Mouse (Mus musculus) layer of hippocampus, adult 2 months (tissue): Measurements from ENCODE around the gene Dock2. TPM values are rescaled to one million over a fixed set of nuclear protein-coding genes. Genes with fewer than 3 reads are reported as not detected.

Experiments
- DNase-seq, 2 experiments: peaks; one replicate each; pipeline ENCODE4 v3.0.0; 2022; ENCODE audit warnings: low spot score in 2 of 2
- H3K27ac ChIP-seq: fragments of 200-600 bp; 2 replicates; pipeline ENCODE4 v1.8.1; 2022
- H3K4me3 ChIP-seq: fragments of 200-600 bp; 2 replicates; pipeline ENCODE4 v1.8.1; 2022; ENCODE audit warnings: mild to moderate bottlenecking
- CTCF ChIP-seq: fragments of 200-600 bp; conservative IDR thresholded peaks from 2 replicates; pipeline ENCODE4 v1.8.1; 2022; ENCODE audit warnings: antibody characterized with exemption, mild to moderate bottlenecking, moderate library complexity
- total RNA-seq, 2 experiments: library from RNA; stranded (reverse); gene quantifications; 2 replicates each; pipeline ENCODE4 v1.2.3; 2021

The Dock2 gene
- total RNA-seq, 2 experiments from 2014 or later, result 3.1 to 3.4 TPM

DNA sequence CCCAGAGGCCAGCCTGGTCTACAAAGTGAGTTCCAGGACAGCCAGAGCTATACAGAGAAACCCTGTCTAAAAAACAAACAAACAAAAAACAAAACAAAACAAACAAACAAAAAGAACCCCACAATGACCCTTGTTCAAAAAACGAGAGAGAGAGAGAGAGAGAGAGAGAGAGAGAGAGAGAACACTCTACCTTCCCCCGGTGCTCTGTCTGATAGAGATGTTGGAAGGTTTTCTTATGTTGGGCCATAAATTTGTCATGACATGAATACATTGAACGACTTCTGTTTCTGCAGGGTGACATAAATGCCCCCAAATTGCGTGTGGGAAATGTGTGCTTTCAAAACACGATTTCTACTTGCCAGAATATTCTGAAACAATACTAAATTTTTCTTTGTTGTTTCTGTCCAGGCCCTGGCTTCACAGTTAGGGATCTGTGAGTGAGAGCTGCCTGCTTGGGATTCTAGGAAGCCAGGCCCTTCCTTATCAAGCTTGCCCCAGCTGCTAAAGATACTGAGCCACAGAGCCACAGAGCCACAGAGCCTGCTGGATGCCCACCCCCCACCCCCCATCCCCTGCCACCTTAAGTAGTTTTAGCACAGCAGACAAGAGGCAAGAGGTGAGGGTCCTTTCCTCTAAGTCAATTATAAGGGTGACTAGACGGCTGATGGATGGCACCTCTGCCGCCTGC, 451.2 kb downstream of the Dock2 start:
- no peak overlapping the region for H3K27ac ChIP-seq
- no peak overlapping the region for H3K4me3 ChIP-seq
- TF ChIP-seq CTCF, result no peak
- DNase-seq, result no peak

DNA sequence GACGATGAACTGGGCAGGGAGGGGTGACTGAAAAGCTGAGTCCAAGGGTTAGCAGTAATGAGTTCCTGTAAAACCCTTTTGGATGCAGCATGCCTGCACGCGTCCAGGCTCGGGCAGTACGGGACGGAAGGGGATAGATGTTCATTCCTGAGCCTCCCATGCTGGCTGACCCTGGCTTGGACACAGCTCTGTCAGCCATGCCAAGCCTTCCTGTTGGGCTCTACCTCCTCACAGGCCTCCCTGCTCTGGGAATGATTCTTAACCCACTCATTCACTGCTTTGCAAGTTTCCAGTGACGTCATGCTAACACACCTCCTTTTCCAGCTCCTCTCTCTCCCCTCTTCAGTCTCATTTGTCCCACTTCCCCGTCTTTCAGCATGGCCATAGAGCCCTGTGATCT, 460.0 kb downstream of the Dock2 start:
- Histone ChIP-seq H3K4me3 (no peak overlapping the region), H3K27ac (no peak overlapping the region)
- DNase-seq, result no peak
- no peak for TF ChIP-seq CTCF

DNA sequence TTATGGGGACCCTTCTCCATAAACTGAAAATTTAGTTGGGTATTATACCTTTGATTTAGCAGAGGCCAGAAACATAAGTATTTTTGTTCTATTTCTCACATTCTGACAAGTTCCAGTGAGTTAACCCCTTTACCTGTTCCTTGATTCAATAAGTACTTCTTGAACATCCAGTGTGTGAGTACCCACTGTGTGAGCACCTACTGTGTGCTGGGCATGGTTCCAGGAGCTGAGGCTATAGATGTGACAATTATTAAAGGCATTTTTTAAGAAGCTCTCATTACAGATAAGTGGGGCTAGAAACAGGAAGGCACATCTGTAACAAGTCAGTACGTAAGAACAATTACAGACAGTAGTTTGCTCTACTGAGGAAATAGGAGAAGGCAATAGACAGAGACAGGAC, 464.4 kb downstream of the Dock2 start:
- no peak overlapping the region for H3K27ac ChIP-seq
- TF ChIP-seq CTCF, result no peak
- H3K4me3 ChIP-seq, result no peak overlapping the region
- no peak for DNase-seq

DNA sequence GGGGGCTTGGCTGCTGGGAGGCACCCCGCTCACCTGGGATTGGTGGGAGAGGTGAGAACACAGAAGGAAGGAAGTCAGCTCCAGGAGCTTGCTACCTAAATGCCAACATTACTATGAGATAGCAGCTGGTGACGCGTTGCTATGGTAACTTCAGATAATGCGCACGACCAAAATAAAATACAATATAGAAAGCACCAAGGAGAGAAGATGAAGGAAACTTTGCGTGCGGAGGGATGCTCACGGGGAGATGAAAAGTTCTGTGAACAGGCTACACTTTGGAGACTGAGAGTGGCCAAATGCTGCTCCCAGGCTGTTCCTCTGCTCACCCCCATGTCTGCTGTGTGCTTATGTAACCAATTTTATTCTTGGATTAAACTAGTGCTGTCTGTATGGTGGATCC, 466.7 kb downstream of the Dock2 start:
- peak overlapping the region; percentile 8; the same call in 1 of the 2 replicates for H3K4me3 ChIP-seq
- peak; percentile 18 to 34 for DNase-seq
- H3K27ac ChIP-seq, result no peak overlapping the region
- no peak for TF ChIP-seq CTCF

DNA sequence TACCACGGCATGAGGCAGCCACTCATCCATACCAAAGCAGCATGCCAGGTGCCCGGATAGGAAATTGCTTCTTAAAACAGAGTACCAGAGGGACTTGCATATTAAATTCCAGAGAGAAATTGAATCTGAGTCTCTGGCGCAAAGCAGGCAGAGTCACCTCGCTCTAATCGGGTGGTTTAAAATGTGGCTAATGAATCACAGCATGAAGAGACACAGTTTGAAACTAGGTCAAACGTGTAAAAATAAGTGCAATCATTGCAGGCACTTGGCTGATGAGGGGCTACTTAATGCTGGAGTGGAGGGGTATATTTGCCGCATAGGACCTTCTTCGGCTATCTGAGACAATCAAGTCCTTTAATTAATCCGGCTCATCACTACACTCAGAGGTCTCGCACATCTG, 467.5 kb downstream of the Dock2 start:
- H3K4me3 ChIP-seq, result peak overlapping the region; percentile 13; the same call in 1 of the 2 replicates
- DNase-seq, result no peak

DNA sequence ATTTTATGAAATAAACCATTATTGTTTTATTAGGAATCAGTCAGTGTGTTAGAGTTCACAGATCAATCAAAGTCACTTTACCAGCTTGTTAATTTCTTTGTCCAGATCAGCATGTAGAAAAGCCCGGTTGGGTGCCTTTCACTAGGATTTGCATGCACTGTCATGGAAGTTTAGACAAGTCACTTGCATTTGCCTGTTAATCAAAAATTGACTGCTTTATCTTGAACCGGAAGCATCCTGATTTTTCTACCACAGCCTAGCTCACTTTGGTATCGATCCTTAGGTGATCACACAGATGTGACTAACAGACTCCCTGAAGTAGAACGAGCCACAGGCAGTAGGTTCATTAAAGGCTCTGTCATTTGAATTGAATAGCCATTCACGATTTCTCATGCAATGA, 468.3 kb downstream of the Dock2 start:
- H3K4me3 ChIP-seq, result peak overlapping the region; percentile 45; the same call in 1 of the 2 replicates
- no peak for TF ChIP-seq CTCF
- H3K27ac ChIP-seq, result no peak overlapping the region
- no peak for DNase-seq

More for the DNA sequence above, 467.5 kb downstream of the Dock2 start:
- H3K27ac ChIP-seq, result no peak overlapping the region
- TF ChIP-seq CTCF, result no peak

DNA sequence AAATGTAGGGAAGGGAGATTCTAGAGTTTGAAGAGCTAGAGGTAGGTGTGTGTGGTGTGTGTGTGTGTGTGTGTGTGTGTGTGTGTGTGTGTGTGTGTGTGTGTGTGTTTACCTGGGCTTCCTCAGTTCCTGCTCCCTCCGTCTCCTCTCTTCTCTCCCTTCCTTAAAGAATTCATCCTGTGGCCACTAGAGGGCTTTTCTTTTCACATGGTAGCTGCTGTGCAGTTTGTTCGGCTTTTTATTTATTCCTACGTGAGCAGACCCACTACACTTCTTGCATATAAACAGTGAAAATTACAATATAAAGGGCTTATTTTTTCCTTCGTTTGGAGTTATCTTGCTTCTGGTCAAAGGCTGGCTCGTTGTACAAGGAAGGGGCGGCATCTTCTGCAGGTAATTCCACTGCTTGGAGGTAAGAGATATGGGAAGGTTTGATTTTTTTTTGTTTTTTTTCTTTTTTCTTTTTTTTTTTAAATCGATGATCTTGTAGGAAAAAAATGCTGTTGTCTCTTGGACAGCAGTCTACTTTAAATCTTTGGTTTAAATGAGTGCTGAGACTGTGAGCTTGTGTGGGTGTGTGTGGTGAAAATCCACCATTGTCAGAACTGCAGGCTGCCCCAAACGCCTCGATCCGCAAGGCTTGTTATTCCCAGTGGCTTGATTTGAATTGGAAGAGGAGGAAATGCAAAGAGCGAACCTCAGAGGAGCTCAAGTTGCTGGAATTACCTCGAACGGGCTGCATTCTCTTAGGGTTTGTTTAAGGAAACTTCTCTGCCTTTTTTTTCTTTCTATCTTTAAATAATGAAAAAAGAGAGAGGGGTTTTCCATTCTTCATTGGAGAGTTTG, 468.9 kb downstream of the Dock2 start, which contains the start of gene Fam196b:
TSS of gene Fam196b (plus strand) at position 289 of the 846 bp plus-strand sequence.
- peak within 1 kb of the TSS; percentile 45 for H3K4me3 ChIP-seq
- TF ChIP-seq CTCF, result peak; percentile 73
- H3K27ac ChIP-seq, result no peak within 1 kb of the TSS
- peak; percentile 41 to 55 for DNase-seq

DNA sequence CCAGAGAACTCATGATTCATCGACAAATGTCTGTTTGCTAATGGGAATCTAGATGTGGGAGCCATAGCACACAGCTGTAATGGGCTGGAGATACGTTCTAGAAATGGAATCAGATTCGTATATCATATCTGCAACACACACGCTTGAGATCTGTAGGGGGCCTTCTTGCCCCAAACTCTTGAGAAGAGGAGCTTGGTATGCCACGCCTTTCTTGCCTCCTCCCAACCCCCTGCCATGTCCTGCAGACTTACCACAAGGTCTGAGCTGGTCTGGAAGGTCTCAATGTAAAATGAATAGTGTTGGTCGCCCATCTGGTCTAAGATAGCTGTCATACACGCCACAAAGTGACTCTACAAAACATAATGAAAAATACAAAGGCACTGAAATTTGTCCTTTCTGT, 471.5 kb downstream of the Dock2 start:
- no peak for DNase-seq
- no peak overlapping the region for H3K4me3 ChIP-seq
- no peak for TF ChIP-seq CTCF
- H3K27ac ChIP-seq, result no peak overlapping the region

DNA sequence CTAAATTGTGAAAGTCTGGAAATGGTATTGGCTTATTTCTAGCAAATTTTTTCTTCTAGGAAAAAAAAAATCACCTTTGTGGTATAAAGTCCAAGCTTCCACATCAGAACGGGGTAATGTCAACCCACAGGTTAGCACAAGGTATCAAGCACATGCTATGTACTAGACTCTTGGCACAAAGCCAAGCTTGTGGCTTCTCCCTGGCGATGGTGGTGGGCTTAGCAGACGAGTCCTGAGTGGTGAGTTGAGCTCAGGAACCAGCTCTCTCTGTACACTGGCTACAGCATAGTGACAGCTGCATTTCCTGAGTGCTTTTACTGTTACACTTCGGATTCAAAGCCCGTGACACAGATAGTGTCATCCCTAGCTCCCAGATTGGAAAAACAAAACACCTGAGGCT, 472.0 kb downstream of the Dock2 start:
- no peak overlapping the region for H3K27ac ChIP-seq
- no peak for DNase-seq
- no peak for TF ChIP-seq CTCF
- no peak overlapping the region for H3K4me3 ChIP-seq

DNA sequence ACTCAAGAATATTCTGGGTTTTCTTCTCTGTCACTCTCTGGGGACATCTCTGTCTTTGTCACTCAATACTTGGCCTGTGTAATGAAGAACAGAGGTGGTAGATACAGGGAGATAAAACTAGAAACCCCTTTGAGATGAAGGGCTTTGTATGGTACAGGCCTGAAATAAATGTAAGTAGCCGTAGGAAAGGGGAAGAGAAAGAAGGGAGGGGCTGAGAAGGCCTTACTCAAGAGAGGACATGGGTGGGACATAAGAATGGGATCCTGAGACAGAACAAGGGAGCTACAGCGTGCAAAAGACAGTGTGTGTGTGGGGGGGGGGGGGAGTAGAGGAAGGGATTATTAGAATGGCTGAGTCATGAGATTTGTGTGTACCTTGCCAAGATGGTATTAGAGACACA, 474.3 kb downstream of the Dock2 start:
- no peak for TF ChIP-seq CTCF
- no peak for DNase-seq
- no peak overlapping the region for H3K4me3 ChIP-seq
- H3K27ac ChIP-seq, result no peak overlapping the region

DNA sequence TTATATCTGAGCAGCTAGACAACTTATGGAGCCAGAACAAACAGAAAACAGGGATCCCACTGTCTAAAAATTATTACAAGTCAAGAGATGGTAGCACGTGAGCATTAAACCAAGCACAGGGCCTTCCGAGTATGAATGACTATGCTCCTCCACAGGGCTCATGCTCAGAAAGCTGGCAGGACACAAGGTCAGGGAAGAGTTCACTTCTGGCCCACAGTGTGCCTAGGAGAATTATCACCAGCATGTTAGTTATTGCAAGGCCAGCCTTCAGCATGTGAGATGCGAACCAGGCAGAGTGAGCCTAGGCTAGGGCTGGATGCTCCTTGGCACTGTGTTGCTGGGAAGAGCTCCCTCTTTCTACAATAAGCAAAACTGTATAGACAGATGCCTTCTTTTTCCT, 475.0 kb downstream of the Dock2 start:
- no peak overlapping the region for H3K4me3 ChIP-seq
- no peak for TF ChIP-seq CTCF
- no peak for DNase-seq
- H3K27ac ChIP-seq, result no peak overlapping the region

DNA sequence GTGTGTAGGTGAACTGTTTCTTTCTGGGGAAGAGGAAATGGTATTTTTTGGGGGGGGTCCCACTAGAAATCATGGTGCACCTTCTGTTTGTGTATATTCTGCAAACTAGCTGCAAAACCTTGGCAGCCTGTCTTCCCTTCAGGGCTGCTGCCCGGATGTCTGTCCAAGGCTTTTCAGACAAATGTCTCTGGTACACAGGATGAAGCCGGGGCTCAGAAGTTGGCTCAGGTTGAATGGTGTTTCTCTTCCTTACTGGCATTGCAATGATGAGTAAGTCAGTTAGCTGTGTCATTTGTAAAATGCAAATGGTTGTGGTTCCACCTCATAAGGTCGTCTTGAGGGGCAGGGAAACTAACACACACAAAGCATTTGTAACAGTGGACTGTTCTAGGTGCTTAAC, 477.5 kb downstream of the Dock2 start:
- no peak overlapping the region for H3K4me3 ChIP-seq

DNA sequence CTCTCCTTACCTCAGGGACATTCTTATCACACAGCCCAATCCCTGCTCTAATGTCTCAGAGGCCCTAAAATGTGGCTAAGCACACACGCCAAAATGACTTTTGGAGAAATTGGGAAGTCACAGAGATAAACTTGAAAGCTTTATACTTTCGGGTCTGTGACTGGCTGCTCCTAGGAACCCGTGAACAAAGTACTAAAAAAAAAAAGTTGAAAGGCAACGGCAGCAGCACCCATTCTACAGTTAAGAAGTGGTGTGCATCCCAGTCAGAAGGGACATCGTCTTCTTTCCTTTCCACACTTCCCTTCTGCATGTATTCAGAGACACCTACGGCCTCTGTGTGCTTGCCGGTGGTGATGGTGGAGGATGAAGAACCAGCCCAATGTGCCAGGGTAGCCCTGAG, 483.6 kb downstream of the Dock2 start:
- TF ChIP-seq CTCF, result no peak
- H3K4me3 ChIP-seq, result no peak overlapping the region
- no peak overlapping the region for H3K27ac ChIP-seq
- no peak for DNase-seq

More for the DNA sequence above, 477.5 kb downstream of the Dock2 start:
- H3K27ac ChIP-seq, result no peak overlapping the region
- no peak for TF ChIP-seq CTCF
- no peak for DNase-seq
